Mouse (Mus musculus) left cerebral cortex, postnatal 14 days (tissue): ENCODE measurements at regions not wholly inside any gene's neighbourhood (a gene's known extent, or its start where the extent isn't known, plus 50 kb on each side); places are given as distances from the start of the nearest gene placed in this dataset.
"Not testable (repeated sequence)": the region's sequence is repeated elsewhere in the genome, so short reads cannot be mapped to it uniquely, and the experiment has no call there.

Experiments used
- DNase-seq, 2 experiments: peaks; one replicate each; pipeline ENCODE4 v3.0.0; 2021 to 2022; ENCODE audit warnings: low spot score in 2 of 2, mixed read lengths in 1 of 2
- intact Hi-C: fragments of 180-260 bp; cut with DNase I; formaldehyde crosslinking; loops from one replicate; pipeline ENCODE4 v1.15.1; 2025

DNA sequence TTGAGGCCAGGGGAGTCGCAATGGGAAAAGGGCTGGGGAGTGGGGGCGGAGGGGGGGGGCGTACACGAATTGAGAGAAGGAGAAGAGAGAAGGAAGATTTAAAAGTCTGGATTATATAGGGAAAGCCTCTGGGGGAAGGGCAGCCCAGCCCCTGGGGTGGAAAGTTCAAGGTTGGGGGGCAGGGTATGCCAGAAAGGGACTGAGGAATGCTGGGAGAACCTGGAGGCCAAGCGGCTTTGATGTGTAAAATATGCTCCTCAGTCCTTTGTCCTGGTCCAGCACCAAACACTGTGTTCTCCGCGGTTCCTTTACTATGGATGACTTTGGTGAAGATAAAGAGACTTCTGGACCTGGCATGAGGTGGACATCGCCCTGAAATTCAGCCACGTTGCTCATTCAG lies 117.8 kb upstream of the Rhobtb1 start:
- no peak for DNase-seq
- intact Hi-C loops = no loop called here

- DNase-seq = no peak
- intact Hi-C loops = no loop called here
Measured at GRCm38 (mm10) chr10:69034390-69035120, 116.7 kb upstream of the Rhobtb1 start.

DNA sequence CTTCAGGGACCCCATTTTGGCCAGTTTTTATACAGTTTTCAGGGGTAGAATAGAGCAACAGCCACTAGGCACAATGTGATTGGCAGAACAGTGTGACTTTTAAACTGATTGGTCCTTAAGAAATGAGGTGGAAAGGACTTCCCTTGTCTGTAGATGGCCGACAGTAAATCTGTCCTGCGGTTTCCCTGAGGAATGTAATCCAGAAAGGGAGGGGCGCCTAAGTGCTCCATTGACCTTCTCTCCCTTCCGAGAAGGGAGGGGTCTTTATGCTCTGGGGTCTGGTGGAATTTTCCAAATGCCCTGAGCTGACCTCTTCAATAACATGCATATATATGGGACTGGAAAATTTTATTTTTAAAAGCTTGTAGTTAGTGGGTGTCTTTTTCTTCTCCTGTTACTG lies 115.7 kb upstream of the Rhobtb1 start:
- intact Hi-C loops, DNase-seq: not testable (repeated sequence)

DNA sequence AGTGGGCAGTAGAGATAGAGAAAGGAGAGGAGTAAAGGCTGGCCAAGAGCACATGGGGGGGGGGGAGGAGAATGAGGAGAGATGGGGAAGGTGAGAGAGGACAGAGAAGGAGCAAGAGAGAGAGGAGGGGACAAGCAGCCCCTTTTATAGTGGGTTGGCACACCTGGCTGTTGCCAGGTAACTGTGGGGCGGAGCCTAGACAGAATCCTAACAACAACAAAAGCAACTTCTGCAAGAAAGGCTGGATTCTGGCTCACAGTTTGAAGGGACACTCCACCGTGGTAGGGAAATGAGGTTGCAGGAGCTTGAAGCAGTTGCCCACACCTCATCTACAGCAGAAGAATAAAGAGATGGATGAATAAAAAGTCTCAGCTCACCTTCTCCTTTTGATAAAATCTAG lies 115.1 kb upstream of the Rhobtb1 start:
- intact Hi-C loops = no loop called here

GRCm38 (mm10) chr10:69044171-69044651 lies 107.0 kb upstream of the Rhobtb1 start:
- intact Hi-C loops = no loop called here

More for the DNA sequence above, 115.1 kb upstream of the Rhobtb1 start:
- no peak for DNase-seq

DNA sequence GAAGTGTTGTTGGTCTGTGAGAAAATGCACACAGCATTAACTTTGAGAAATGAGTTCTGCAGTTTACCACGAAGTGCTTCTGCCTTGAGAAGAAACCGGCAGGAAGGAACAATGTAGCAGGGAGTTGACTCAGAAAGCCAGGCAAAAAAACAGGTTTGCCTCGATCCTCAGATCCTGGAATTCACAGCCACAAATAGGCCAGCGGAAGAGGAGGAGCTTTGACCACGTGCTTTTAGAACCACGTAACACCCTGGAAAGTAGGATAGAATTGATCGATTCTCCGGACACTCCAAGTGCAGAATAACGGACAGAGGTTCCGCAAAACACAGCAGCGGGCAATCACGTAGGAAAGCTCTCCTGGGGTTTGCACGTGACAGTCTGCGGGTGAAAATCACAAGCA lies 106.0 kb upstream of the Rhobtb1 start:
- intact Hi-C loops = no loop called here

More at GRCm38 (mm10) chr10:69044171-69044651, 107.0 kb upstream of the Rhobtb1 start:
- DNase-seq = no peak

GRCm38 (mm10) chr10:69046008-69046555 lies 105.2 kb upstream of the Rhobtb1 start:
- no peak for DNase-seq

More for the DNA sequence above, 106.0 kb upstream of the Rhobtb1 start:
- no peak for DNase-seq

GRCm38 (mm10) chr10:69078008-69078407 lies 73.2 kb upstream of the Rhobtb1 start:
- peak in 1 of 2 experiments; percentile 22 for DNase-seq
- intact Hi-C loops = no loop called here

More at GRCm38 (mm10) chr10:69046008-69046555, 105.2 kb upstream of the Rhobtb1 start:
- intact Hi-C loops = no loop called here

DNA sequence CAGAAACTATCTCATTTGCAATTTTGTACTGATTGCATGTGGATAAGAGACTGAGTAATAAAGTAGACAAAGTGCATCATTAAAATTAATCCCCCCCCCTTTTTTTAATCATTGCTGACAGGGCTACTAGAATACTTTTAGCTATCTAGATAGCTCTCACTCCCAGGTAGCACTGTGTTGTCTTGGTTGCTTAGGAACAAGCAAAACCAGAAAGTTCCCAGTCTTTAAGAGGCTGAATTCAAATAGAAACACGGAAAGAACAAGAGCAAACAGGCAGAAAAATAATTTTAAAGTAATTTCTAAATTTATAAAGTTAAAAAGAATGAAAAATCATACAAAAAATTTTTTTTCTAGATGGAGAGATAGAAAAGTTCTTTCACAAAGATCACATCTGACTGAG lies 65.0 kb upstream of the Rhobtb1 start:
- intact Hi-C loops = no loop called here
- DNase-seq = no peak

DNA sequence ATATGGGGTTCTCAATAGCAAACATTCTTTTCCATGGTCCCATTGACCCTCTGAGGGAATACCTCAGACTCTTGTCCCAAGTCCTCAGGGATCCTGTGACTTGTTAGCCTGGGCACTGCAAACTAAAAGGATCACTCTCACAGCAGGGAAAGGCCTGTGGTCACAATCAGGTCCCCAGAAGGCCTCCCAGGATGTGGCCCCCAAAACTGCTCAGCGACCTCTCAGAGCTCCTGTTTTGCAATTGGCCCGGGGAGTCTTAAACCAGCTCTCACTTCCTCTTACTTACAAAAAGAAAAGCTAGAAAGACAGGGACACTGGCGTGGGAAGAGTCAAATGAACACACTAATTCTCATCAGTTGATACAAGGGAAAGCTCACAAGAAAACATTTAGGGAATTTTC lies 59.4 kb upstream of the Rhobtb1 start:
- no peak for DNase-seq
- intact Hi-C loops = no loop called here

DNA sequence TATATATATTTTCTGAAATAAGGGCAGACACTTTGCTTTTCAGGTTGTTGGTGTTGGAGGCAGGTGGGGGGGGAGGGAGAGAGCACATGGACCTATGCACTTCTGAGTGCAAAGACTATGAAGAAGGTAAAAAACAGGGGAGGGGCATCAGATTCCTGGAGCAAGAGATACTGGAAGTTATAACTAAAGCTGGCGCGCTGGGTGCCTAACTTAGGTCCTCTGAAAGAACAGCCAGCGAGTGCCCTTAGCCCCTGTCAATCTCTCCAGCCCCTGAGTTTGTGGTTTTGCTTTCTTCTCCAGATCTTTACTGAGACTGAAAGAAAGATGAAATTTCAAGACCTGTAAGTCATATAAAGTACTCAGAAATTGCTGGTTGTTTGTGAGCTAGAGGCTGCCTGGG lies 51.2 kb upstream of the Rhobtb1 start:
- intact Hi-C loops = loop anchor here (10.0 kb wide), 1 partner anchor 195 kb away; no protein-coding TSS in a partner anchor
- no peak for DNase-seq

DNA sequence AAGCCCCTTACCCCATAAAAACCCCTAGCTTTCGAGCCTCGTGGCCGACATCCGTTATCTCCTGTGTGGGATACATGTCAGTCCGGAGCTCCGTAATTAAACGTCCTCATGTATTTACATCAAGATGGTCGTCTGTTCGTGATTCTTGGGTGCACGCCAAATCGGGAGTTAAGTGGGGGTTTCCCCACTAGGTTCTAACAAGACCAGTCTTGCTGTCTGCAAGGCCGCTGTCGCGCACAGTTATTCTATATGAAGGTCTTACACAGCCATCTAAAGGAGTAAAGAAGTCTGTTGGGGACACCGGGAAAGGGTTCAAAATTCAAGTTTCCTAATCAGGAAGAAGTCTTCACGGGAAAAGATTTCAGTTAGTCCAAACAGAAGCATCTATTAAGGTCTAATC lies 50.5 kb upstream of the Rhobtb1 start:
- intact Hi-C loops = loop anchor here (10.0 kb wide), 1 partner anchor 196 kb away; no protein-coding TSS in a partner anchor
- not testable (repeated sequence) for DNase-seq
